Mouse (Mus musculus) inflammation-experienced regulatory T-cells (primary cell): Measurements from ENCODE around the gene Gm45021. TPM values are rescaled to one million over a fixed set of nuclear protein-coding genes. Genes with fewer than 3 reads are reported as not detected.

Experiments
- polyA plus RNA-seq, 2 experiments: library from polyadenylated mRNA; unstranded; fragments of 100-300 nt; shearing (Covaris generic); gene quantifications; one replicate each; pipeline ENCODE4 v1.2.1; 2017

Gm45021 gene
- not detected for polyA plus RNA-seq

DNA sequence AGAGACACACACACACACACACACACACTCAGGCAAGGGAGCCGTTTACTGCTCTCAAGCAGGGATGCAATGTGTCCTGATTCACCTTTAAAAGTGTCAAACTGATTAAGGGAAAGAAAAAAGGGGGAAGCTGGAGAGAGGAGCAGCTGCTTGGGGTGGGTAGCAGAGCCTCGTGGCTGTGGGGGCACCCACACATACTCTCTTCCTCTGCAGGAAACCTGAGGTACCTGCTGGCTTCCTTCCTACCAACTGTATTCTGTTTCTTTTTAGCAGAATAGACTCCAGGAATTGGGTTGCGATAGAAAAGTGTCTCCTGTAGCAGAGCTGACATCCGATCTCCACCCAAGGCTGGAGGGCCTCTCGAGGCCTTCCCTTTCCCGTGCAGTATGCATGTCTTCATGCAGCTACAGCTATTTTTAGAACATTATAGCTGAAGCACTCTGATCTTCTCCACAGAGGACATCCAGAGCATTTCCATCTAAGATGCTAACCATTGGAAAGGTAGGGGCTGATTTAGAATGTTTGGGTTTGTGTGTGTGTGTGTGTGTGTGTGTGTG lies at the start of gene Gm45021:
Gm45021 (plus strand) TSS at position 417 of the 557 bp plus-strand sequence.

DNA sequence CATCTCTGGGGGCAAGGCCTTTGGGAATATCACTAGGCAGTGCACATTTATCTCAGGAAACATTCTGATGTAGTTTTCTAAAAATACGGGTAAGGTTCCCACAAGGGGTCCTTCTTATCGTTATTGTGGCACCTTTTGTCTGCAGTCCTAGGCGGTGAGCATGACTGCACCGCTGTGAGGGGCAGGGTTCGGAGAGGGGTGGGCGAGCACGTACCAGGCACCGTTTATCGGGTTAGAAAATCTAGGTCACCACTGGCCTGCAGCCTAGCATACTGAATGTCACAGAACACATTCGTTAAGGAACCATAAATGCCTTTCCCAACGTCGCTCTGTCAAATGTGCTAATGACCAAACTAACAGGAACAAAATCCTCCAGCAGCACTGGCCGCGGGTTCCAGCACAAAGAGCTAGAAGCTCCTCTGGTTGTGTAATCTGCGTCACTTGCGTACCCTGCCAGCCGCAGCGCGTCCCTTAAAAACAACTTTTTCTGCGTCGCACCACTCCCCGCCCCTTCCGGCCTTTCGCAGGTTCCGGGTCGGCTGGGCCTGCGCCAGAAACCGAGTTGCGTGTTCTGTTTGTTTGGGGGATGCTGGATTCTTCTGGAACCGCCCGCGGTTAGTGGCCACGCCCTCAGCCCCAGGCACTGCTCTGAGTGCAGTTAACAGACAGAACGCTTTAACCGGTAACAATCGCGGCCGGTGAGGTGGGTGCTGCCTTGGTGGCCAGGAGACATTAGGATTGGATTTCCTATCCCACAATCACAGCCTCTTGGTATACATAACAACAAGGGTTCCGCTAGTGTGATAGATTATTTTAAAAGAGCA lies 34.9 kb upstream of the Gm45021 start, which contains the start of gene Lrrc61:
Lrrc61 (plus strand) TSS at position 517 of the 824 bp plus-strand sequence.

DNA sequence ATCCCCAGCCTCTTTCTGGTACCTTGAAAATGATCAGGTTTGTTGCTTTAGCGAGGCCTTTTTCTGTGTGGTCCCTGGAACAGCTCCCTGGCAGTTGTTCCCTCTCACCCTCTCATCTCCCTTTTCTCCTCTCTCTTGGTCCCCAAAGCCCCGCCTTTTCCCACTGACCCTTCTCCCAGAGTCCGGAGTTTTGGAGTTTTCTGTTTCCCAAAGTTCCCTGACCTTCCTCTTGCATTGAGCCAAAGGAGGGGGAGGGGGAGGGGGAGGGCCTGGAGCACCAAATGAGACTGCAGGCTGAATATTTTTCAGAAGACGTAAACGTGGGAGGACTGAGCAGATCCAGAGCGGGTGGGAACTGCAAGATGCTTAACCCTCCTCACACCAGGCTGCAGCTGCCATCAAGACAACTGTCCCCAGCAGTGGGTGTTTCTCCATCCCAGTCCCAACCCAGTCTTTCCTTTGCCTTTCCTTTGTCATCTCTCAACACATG lies 16.8 kb upstream of the Gm45021 start, which contains the start of gene Rarres2:
Rarres2 (minus strand) TSS at position 218 of the 490 bp plus-strand sequence.

DNA sequence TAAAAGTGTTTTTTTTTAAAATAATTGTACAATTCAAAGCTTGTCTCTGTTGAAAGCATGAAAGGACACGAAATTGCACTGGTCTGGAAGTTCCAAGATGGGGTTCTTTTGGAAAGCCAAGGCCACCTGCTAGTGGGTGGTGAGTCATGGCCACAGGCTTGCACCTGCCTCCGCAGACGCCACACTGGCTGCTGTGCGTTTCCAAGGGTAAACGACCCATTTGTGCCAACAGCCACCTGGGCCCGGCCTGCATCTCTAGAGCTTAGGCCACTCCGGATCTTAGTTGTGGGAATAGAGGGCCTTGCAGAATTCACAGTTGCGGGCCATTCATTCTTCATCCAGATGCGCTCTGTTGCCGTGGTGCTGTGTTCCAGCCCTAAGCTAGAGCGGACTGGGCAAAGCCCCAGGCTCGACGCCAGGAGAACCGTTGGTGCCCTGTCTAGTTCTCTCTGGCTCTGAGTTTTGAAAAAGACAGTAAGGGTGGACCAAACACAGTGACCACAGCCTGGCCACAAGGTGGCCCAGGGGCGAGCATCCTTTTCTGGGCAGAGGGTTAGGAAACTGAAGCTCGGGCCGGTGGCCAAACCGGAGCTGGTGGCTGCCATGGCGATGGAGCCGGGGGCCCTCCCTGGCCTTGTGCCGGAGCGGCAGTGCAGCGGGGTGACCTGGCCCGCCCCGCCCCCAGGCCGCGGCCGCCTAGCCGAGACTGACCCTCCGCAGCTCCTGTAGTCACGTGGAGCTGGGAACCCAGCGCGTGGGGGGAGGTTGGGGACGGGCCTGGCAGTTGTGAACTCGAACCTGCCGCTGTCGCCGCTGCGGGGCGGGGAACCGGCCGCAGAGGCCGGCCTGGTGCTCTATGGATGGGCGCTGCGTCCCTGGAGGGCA lies 4.0 kb downstream of the Gm45021 start, which contains the start of the genes Repin1 and Gm44965:
Repin1 (plus strand) TSS at position 726 of the 885 bp plus-strand sequence.
Gm44965 (plus strand) TSS at position 784 of the 885 bp plus-strand sequence.

DNA sequence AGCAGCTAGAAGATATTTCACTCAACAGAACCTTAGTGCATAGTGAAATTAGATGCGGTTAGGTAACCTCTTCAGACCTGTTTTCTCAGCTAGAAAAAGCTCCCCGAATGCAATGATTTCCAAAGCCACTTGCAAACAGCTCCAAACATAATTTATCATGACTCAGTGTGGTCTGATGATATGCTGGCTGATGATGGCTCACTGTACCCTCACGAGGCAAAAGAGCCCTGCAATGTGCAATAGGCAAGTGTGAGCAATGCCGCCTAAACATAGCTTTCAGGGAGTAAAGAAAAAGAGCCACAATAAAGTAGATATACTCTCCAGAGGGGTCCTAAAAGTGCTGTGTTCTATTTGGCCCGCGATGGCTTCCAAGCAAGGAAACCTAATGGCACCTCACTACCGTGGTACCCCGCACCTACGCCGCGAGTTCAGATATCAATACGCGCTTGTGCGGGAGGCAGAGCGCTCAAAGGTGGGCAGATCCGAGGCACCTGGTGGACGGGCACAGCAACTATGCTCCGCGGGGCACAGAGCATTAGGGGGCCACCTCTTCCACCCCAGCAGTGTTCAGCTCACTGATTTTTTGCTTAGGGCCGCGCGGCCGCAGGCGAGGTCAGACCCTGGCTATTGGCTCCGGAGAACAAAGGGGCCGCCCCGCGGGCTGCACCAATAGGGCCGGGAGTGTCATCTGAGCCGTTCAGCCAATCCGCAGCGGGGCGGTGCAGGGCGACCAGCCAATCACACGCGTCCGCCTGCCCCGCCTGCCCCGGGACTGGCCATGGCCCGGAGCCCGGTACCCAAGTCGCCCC lies 12.1 kb downstream of the Gm45021 start, which contains the start of gene Zfp775:
Zfp775 (plus strand) TSS at position 793 of the 809 bp plus-strand sequence.

DNA sequence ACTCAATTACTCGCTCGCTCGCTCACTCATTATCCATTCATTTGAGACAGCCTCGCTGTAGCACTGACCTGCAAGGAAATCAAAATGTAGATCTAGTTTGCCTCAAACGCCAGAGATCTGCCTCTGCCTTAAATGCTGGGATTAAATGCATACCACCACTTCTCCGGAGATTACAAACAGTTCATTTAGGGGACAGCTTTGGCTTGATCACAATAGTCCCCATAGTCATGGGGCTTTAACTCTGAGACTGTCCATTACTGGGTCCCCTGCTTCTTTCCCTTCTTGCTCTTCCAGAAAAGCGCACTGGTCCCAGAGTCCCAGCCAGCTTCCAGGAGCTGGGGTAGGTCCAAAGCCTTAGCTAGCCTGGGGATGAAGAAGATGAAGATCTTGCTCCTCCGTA lies 37.1 kb downstream of the Gm45021 start, which contains the start of gene AI854703:
AI854703 (plus strand) TSS at position 301 of the 400 bp plus-strand sequence.

DNA sequence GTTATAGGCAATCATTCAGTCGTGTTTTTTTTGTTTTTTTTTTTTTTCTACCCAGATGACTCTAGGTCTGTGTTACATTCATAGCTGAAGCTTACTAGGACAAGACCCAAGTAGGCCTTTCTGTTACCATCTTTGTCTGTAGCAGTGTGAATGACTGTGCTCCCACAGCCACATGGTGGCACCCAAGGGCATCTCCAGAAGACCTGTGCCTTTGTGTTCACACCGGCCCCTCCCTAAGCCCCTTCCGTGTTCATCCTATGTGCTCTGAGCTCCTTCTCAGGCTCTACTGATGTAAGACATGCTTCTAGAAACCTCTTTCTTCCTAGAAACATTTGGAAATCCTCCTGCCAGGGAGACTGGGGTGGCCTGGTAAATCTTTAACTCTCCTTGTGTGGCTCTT lies 57.6 kb downstream of the Gm45021 start, which contains the start of gene Gimap8:
Gimap8 (plus strand) TSS at position 240 of the 400 bp plus-strand sequence.

Other genes starting within 250 kb of the Gm45021 start
- 10 to 100 TPM; 25.2 to 28.0 TPM for gene Krba1, start 194.0 kb upstream of the Gm45021 start, polyA plus RNA-seq
- 10 to 100 TPM; 22.3 to 29.7 TPM for gene Zfp467, start 143.8 kb upstream of the Gm45021 start, polyA plus RNA-seq
- gene Sspo, start 141.4 kb upstream of the Gm45021 start, polyA plus RNA-seq = 1 to 10 TPM in 1 of 2 experiments, under 1 TPM in 1; 0.74 to 1.2 TPM
- gene Atp6v0e2, start 52.0 kb upstream of the Gm45021 start, polyA plus RNA-seq = 1 to 10 TPM in 1 of 2 experiments, not detected in 1; 4.7 TPM
- 10 to 100 TPM; 11.3 to 50.4 TPM for gene Lrrc61, start 34.8 kb upstream of the Gm45021 start, polyA plus RNA-seq
- gene Rarres2, start 16.8 kb upstream of the Gm45021 start, polyA plus RNA-seq = under 1 TPM in 1 of 2 experiments, not detected in 1; 0.23 TPM
- gene Repin1, start 4.3 kb downstream of the Gm45021 start, polyA plus RNA-seq = 1 to 10 TPM; 5.7 to 5.9 TPM
- not detected for gene Gm44965, start 4.3 kb downstream of the Gm45021 start, polyA plus RNA-seq
- 1 to 10 TPM; 7.8 to 9.4 TPM for gene Zfp775, start 12.5 kb downstream of the Gm45021 start, polyA plus RNA-seq
- gene AI854703, start 37.2 kb downstream of the Gm45021 start, polyA plus RNA-seq = 1 to 10 TPM; 3.7 to 4.2 TPM
- gene Gimap8, start 57.6 kb downstream of the Gm45021 start, polyA plus RNA-seq = 100 to 1,000 TPM; 148 TPM
- gene Gimap9, start 86.5 kb downstream of the Gm45021 start, polyA plus RNA-seq = 100 to 1,000 TPM; 259 to 273 TPM
- 1,000 to 10,000 TPM; 1,107 to 1,335 TPM for gene Gimap4, start 94.9 kb downstream of the Gm45021 start, polyA plus RNA-seq
- gene Gimap6, start 118.6 kb downstream of the Gm45021 start, polyA plus RNA-seq = 100 to 1,000 TPM; 791 to 847 TPM
- gene Gm28053, start 129.0 kb downstream of the Gm45021 start, polyA plus RNA-seq = 10 to 100 TPM; 17.0 to 31.4 TPM
- 100 to 1,000 TPM; 197 to 372 TPM for gene Gimap7, start 129.0 kb downstream of the Gm45021 start, polyA plus RNA-seq
- gene Gimap1, start 149.4 kb downstream of the Gm45021 start, polyA plus RNA-seq = 100 to 1,000 TPM; 528 to 608 TPM
- gene Gimap5, start 156.6 kb downstream of the Gm45021 start, polyA plus RNA-seq = 100 to 1,000 TPM; 138 to 215 TPM
- 1,000 to 10,000 TPM; 1,428 to 1,859 TPM for gene Gimap3, start 181.2 kb downstream of the Gm45021 start, polyA plus RNA-seq